Mouse (Mus musculus) heart, postnatal 10 days (tissue): ENCODE measurements around the gene Gm20671. TPM values are rescaled to one million over a fixed set of nuclear protein-coding genes. Genes with fewer than 3 reads are reported as not detected.
"Not testable (repeated sequence)": the region's sequence is repeated elsewhere in the genome, so short reads cannot be mapped to it uniquely, and the experiment has no call there.

ENCODE experiments used
- DNase-seq, 2 experiments: peaks; one replicate each; pipeline ENCODE4 v3.0.0; 2021
- intact Hi-C: fragments of 180-260 bp; cut with DNase I; formaldehyde crosslinking; loops from one replicate; pipeline ENCODE4 v1.15.1; 2025
- total RNA-seq, 2 experiments: library from RNA; stranded (reverse); gene quantifications; 2 replicates each; pipeline ENCODE4 v1.2.3; 2021

The Gm20671 gene
- total RNA-seq, 2 experiments from 2014 or later, result 0.37 TPM; not detected in 1

DNA sequence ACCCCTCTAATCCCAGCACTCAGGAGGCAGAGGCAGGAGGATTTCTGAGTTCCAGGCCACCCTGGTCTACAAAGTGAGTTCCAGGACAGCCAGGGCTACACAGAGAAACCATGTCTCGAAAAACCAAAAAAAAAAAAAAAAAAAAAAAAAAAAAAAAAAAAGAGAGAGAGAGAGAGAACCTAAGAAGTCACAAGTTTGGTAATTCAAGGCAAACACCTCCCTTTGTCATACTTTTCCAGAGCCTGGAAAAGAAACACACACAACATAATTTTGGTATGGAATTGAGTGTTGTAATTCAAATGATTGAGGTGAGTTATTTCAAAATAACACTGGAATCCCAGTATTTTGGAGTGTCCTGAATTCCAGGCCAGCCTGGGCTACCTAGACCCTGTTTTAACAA lies 40.5 kb downstream of the Gm20671 start:
- DNase-seq, intact Hi-C loops: not testable (repeated sequence)

DNA sequence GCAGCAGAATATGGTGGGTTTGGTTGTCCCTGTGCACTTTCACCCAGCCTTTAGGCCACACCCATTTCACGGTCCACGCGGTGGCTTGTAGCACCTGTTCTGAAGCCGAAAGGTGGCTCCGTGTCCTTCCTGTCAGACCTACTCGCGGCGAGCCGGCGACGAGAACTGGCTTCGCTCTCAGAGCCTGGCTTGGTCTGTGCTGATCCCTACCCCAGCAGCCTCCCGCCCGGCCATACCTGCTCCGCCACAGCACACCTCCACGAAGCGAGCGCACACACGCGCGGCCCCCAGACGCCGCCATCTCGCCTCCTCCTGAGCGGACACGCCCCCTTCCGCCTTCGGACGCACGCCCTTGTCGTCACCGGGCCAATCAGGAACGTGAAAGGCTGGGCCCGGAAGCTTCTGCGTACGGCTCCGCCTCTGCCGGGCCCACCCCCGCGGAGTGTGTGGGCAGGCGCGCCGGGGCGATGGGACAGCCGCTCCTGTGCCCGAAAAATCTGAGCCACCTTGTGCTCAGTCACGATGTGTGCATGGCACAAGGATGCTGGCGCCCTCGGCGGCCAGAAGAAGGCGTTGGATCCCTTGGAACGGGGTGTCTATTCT lies 41.5 kb downstream of the Gm20671 start, which contains the start of gene Pisd:
TSS of gene Pisd (minus strand) at position 334 of the 603 bp plus-strand sequence.
- DNase-seq, result peak; percentile 96
- intact Hi-C loops, result no loop called here

DNA sequence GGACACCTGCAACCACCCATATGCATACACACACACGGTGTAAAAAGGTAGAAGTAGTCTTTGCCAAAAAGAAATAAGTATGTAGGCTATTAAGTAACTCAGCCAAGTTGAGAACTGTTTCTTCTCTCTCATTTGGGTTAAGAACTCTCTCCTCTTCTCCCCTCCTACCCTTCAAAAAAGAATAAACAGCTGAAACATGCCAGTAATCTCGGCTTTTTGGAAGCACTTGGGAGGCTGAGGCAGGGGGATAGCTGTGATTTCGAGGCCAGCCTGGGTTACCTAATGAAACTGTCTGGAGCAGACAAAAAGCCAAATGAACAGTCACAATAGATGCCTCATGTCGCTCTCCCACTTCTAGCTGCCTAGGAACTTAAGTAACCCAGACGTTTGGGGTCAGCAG lies 42.2 kb downstream of the Gm20671 start:
- DNase-seq, result no peak
- intact Hi-C loops, result no loop called here

DNA sequence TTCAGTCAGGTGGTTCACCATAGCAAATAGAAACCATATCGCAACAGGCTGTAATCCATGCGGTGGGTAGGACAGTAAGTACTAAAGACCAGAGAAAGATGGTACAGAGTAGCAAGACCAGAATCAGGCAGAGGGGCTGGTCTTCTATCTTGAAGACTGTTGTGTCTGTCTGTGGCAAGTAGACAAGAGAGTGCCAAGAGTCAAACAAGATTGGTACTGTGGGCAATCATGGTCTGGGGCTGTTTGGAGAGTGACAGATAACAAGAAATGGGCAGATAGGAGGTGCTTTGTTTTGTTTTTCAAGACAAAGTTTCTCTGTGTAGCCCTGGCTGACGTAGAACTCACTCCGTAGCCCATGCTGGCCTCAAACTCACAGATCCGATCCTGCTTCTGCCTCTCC lies 45.3 kb downstream of the Gm20671 start:
- intact Hi-C loops, result no loop called here
- no peak for DNase-seq

DNA sequence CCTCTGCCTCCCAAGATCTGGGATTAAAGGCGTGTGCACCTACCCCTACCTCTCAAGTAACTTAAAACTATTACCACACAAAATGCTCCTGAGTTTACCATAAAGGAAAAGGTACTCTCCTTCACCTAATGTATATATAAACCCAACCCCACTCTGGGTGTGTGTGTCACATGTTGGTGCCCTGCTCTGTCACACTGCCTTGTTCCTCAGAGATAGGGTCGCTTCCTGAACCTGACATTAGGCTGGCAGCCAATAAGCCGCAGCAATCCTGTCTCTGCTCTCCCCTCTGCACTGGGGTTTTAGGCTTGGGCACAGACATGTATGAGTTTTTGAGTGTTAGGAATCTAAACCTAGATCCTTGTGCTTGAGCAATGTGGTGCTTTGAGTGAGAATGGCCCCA lies 48.7 kb downstream of the Gm20671 start:
- intact Hi-C loops, result no loop called here
- DNase-seq, result no peak

DNA sequence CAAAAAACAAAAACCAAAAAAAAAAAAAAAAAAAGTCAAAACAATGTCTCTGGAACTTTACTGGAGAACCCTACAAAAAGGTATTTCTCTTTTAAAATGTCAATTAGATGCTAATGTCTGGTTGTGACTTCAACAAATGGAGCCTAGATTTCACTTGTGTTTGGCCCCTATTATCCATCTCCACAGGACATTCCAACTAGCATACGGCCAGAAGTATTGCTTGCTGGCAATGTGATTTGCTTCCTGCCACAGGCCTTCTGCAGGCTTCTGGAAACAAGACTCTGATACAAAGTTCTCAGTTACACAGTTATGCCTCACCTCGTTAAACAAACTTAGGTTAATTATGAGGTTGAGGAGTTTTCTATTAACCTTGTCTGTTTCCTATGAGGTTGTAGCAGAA lies 54.5 kb downstream of the Gm20671 start:
- DNase-seq, result no peak
- intact Hi-C loops, result no loop called here

DNA sequence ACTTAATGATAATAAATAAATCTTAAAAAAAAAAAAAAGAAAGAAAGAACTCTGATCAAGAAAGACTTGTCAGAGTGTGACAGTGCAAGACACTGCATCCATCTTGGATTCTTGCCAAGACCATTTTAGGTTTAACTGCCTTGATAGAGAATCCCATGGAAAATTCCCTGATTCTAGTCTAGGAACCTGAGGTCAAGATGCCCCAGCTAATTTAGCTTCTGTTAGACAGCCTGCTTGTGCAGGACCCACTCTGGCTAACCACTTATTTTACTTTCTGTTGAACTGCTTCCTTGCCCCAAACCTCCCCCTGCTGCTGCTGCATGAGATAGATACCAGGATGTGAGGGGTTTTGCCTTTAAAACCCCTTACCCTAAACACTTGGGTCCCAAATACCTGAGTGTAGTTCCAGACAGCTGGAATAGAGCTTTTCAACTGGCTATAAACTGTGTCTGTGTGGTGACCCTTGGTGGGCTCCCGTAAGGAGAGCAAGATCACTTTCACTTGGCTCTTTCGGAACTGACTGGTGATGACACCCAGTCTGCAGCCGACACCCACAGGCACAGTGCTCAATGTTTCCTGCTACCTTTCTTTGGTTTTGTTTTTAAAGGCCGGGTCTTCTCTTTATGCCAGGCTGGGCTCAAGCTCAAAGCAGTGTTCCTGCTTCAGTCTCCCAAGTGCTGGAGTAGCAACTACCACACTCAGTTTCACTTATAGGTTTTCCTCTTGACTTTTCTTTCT lies 59.1 kb downstream of the Gm20671 start:
- intact Hi-C loops, result no loop called here
- no peak for DNase-seq

DNA sequence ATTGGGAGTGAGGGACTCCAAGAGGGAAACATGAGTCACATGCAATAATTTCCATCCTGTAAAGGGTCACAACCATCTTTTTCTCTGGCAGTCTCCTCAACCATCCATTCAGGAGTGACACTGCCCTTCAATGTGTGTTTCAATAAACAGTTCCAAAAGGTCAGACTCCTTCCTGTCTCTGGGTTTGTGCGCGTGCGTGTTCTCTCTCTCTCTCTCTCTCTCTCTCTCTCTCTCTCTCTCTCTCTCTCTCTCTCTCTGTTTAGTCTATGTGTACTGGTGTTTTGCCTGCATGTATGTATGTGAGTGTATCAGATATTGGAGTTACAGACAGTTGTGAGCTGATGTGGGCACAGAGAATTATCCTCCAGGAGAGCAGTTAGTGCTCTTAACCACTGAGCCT lies 59.9 kb downstream of the Gm20671 start:
- no peak for DNase-seq
- intact Hi-C loops, result no loop called here

DNA sequence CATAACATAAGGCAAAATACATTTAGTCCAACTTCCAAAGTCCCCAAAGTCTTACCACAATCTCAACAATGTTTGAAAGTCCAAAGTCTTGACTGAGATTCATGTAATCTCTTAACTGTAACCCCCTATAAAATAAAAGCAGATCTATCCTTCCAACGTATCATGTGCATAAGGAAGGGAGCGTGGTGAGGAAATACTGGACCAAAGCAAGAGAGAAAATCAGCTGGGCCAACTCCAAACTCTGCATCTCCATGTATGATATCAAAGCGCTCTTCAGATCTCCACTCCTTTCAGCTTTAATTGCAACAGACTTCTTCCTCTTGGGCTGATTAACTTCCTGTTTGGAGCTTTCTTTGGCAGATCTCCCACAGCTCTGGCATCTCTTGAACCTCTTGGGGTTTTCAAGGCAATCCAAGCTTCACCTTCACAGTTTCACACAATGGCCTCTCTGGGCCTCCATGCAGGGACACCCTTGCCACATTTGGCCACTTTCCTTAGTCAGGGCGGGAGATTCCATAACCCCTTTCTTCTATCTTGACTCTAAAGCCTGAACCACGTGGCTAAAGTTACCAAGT lies 65.3 kb downstream of the Gm20671 start:
- intact Hi-C loops, result no loop called here

DNA sequence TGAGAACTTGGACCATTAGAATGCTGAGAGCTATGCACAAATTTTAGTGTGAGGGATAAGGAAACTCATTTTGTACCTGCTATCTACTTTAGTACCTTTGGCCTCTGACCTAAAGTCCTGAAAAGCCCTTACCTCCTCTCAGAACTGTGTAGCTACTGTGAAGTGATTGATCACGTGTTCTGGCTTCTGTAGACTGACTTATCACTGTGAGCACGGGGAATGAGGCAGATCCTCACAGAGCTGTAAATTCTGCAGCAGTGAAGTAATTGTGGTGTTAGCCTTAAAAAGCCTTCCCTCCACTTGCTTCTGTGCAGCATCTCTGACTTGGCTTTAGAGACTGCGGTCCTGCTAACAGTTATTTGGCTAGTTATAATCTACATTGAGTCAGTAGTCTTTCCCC lies 66.1 kb downstream of the Gm20671 start:
- intact Hi-C loops, result no loop called here
- DNase-seq, result peak; percentile 36 to 38

More for the DNA sequence above, 65.3 kb downstream of the Gm20671 start:
- peak; percentile 58 to 59 for DNase-seq

DNA sequence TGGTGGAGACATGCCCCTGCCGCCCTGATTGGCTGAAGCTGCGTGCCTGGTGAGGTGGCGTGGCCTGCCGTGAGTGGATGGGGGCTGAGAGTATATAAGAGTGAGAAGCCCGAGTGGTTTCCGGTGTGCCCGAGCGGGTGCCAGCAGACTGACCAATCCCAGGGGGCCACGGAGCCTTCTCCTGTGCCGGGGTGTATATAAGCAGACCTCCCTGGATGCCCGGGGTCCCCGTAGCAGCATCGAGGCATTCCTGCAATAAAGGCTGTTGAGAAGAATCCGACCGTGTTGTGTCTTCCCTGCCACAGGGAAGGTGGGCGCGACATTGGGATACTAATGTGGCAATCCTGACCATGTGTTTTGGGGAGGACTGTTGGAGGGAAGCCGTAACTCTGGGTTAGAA lies 66.6 kb downstream of the Gm20671 start:
- intact Hi-C loops, DNase-seq: not testable (repeated sequence)

DNA sequence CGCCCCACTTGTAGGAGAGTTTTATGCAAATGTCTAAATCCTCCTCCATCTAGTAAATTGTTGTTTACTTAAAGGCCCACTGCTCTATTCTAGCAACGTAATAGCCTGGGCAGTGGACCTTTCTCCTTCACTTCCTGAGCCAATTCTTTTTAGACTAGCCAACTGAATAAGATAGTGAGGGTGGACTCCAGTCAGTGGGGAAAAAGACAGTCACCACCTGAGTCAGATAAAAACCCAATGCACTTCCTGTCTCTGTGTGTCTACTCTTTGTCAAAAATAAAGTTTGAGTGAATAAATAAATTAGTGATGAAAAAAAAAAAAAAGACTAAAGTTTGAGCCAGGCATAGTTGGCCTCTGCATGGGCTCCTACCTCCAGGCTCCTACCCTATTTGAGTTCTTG lies 67.2 kb downstream of the Gm20671 start:
- intact Hi-C loops, result no loop called here
- no peak for DNase-seq

DNA sequence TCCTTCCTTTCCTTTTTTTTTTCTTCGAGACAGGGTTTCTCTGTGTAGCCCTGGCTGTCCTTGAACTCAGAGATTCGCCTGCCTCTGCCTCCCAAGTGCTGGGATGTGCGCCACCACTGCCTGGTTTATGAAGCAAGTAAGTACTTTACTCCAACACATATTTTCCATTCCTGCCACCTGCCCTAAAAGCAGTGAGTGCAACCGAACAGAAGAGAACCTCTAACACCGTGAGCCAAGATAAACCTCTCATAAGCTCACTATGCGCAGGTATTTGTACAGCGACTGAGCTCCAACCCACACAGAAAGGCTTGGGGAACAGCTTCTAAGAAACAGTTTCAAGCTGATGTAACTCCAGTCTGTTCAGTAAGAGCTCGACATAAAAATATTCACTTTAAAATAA lies 70.8 kb downstream of the Gm20671 start:
- intact Hi-C loops, result no loop called here
- DNase-seq, result no peak

DNA sequence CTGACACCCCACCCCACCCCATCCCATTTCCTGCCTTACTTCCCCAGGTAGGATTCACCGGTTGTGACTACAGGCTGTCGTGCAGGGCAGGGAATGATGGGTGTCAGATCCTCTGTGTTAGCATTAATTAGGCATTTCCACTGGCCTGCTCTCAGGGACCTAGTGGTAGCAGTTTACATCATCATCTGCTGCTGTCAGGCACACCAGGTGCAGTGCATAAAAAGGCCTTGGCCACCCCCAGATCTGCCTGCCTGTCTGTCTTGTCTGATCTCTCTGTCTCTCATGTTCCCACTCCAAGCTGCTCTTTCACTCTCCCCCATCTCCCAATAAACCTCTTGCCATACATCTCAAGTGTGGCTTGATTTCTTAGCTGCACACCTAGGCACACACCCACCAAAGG lies 75.2 kb downstream of the Gm20671 start:
- no peak for DNase-seq
- intact Hi-C loops, result no loop called here

DNA sequence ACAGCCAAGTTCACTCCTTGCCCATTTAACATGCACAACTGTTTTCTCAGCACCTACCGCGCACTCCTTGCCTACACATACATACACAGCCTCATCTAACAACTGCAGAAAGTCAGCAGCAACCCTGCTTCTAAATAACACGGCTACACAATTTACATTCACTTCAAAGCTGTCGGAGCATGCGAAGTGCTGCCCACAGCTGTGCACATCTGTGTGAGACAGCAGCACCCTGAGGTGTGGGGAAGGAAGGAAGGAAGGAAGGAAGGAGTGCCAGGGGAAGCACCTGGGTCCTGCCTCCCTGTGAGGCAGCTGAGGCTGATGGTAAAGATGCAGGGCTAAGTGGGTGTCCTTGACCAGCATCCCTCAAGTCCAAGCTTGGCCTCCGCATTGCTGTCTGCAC lies 78.0 kb downstream of the Gm20671 start:
- no peak for DNase-seq
- intact Hi-C loops, result no loop called here

DNA sequence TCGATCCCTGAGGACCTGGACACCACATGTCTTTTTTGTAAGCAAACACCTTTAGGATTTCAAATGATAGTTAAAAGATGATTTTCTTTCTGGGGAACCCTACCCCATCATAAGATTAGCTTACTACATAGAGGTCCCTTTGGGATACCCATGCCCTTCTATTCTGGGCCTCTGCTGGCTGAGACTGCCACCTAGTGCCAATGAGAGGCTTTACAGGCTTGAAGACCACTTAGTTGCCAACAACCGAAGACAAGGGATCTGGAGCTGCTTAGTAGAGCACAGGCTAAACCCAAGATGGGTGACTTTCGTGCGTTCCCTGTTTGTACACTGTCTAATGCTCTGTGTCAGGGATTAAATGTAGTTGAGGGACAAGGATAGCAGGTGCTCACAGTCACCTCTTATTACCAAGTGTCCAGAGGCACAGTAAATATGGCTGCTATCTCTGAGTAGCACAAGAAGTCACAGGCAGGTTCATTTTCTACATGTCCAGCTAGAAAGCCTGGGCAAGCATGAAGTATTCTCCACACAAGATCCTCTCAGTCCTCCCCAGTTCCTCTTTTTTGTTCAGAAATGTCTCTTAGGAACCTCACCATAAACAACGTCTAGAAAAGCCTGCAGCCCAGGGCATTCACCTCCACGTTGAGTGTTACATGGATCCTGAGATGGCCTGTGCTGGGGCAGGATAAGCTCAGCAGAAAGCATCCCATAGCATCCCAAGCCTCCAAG lies 79.1 kb downstream of the Gm20671 start:
- intact Hi-C loops, result loop anchor here (1.0 to 2.0 kb wide), 2 partner anchors 34 to 159 kb away; no protein-coding TSS in a partner anchor
- DNase-seq, result peak; percentile 72 to 78

DNA sequence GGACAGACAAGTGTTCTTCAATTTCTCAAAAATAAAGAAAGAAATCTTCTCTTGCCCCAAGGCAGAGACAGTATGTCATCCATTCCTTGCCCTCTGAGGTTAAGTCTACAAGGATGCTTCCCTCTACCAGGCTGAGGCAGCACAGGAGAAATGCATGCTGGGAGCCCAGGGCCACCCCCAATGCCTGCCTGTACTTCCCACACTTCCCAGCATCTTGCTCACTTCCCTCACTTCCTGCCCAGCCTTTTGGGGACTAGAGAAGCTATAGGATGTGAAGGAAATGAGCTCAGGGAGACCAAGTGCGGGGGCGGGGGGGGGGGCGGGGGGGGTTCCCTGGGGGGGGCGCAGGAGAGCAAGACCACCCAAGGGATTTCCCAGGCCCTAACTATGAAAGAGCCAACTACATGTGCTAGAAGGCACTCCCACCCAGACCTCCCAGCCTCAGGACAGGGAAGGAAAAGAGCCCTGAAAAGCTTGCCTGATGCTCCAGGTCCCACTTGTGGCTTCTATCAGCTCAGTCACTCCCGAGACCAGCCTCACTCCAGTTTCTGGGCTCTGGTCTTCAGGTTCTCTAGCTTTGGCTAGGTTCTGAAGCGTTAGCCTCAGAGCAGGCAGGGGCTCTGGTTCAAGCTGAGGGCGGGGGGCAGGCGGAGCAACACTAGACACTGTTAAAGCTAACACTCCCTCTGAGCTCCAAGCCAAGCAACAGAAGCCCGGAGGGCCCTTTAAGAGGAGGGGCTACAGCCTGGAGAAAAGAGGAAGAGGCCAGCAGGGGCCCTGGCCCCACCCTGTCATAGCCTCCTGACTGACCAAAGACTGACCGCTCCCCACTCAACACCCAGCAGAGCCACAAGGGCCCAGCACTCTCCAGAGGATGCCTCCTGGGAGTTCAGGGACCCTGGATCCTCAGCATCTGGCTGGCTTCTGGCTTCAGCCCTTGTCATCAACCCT lies 80.9 kb downstream of the Gm20671 start:
- peak; percentile 88 to 90 for DNase-seq
- intact Hi-C loops, result loop anchor here (2.0 kb wide), 1 partner anchor 157 kb away; no protein-coding TSS in a partner anchor

DNA sequence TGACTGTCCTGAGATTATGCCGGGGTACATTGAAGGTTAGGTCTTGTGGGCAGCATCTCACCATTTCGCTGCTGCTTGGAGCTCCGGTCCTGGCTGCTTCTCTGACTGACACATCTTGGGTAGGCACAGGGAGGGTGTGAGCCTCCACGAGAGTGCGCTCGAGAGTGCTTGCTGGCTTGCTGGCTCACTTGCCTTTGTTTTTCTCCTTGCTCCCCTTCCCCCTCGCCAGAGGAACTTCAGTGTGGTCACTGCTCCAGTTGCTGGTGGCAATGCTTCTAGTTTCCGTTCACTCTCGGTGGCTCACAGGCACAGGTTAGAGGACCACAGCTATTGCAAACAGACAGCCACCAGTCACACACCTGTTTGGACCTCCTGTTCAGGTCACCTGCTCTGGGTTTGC lies 84.8 kb downstream of the Gm20671 start:
- intact Hi-C loops, result no loop called here
- DNase-seq, result peak in 1 of 2 experiments; percentile 24

DNA sequence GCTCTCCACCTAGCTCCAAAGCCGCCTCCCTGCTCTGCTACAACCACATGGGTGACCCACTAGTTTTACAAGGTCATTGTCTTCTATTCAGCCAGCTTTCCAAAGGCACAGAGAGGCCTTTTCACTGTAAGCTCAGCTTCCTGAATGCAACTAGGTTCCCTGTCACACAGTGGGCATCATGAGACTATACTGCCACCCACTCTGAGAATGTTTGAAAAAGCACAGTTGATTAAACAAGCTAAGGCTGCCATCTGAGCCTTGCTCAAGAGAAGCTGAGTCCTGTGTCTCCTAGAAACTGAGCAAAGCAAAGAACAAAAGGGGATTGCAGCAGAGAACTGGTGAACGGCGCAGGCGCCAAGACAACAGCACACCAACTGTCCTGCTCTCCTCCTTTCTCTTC lies 85.5 kb downstream of the Gm20671 start:
- intact Hi-C loops, DNase-seq: not testable (repeated sequence)

DNA sequence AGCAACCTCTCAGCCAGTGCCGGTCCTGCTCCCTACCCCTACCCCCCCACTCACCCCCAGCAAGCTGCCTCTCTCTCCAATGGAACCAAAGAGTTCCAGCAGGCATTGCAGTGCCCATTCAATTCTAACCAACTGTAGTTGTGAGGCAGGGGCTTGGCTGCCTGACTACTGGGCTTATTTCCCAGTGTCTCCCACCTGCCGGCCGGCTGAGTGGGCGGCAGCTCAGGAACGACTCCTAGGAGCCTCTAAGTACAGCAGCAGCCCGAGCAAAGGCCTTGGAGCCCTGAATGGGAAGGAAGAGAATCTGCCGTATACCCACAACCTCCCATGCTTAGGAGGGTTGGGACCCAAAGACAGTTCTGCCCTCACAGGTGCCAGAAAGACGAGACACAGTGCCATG lies 86.1 kb downstream of the Gm20671 start:
- DNase-seq, intact Hi-C loops: not testable (repeated sequence)
